Mouse (Mus musculus) MEL (cell line): ENCODE results near the gene Kcnip2. TPM values are rescaled to one million over a fixed set of nuclear protein-coding genes. Genes with fewer than 3 reads are reported as not detected.

Experiments used
- DNase-seq: peaks from one replicate; pipeline ENCODE4 v3.0.0; 2011; ENCODE audit warnings: low read depth, low spot score
- H3K27ac ChIP-seq: 2 replicates; pipeline ENCODE4 v1.5.1; 2012; ENCODE audit warnings: low read depth, mild to moderate bottlenecking, control low read depth, low read length, moderate library complexity; ENCODE audit not compliant: control insufficient read depth
- H3K27me3 ChIP-seq, 2 experiments: fragments of 150-350 bp in 1 of 2; sonication (generic) in 1 of 2; 2 replicates each; pipeline ENCODE4 v1.6.1; 2012; ENCODE audit warnings: low read length in 2 of 2, mild to moderate bottlenecking in 2 of 2, improper control_type of control experiment in 1 of 2, moderate library complexity in 1 of 2; ENCODE audit not compliant: insufficient read depth in 2 of 2, control insufficient read depth in 1 of 2
- H3K36me3 ChIP-seq, 2 experiments: 2 replicates each; pipeline ENCODE4 v1.6.1; 2012 to 2014; ENCODE audit warnings: low read length in 2 of 2, improper control_type of control experiment in 1 of 2, inconsistent platforms in 1 of 2, mild to moderate bottlenecking in 1 of 2; ENCODE audit not compliant: insufficient read depth in 2 of 2, control insufficient read depth in 1 of 2
- H3K4me1 ChIP-seq, 2 experiments: fragments of 150-350 bp in 1 of 2; sonication (generic) in 1 of 2; 2 replicates each; pipeline ENCODE4 v1.6.1; 2012; ENCODE audit warnings: low read length in 2 of 2, improper control_type of control experiment in 1 of 2, mild to moderate bottlenecking in 1 of 2; ENCODE audit not compliant: insufficient read depth in 2 of 2, control insufficient read depth in 1 of 2
- H3K4me3 ChIP-seq, 2 experiments: fragments of 150-350 bp in 1 of 2; sonication (generic) in 1 of 2; 2 replicates each; pipeline ENCODE4 v1.5.1; 2012; ENCODE audit warnings: low read depth in 2 of 2, low read length in 2 of 2, mild to moderate bottlenecking in 2 of 2, moderate library complexity in 2 of 2, control low read depth in 1 of 2, improper control_type of control experiment in 1 of 2; ENCODE audit not compliant: control insufficient read depth in 1 of 2, insufficient read depth in 1 of 2
- H3K79me2 ChIP-seq: 2 replicates; pipeline ENCODE4 v1.6.1; 2012; ENCODE audit warnings: mild to moderate bottlenecking, low read length, moderate library complexity; ENCODE audit not compliant: control insufficient read depth, poor library complexity, insufficient read depth
- H3K9ac ChIP-seq: 2 replicates; pipeline ENCODE4 v1.6.1; 2012; ENCODE audit warnings: low read depth, mild to moderate bottlenecking, control low read depth, low read length, moderate library complexity; ENCODE audit not compliant: control insufficient read depth, poor library complexity, severe bottlenecking
- H3K9me3 ChIP-seq: fragments of 150-350 bp; sonication (generic); replicated peaks from 2 replicates; pipeline ENCODE4 v1.6.1; 2012; ENCODE audit warnings: mild to moderate bottlenecking, low read length, improper control_type of control experiment, moderate library complexity; ENCODE audit not compliant: insufficient read depth
- CHD1 ChIP-seq: IDR thresholded peaks from 2 replicates; pipeline ENCODE4 v1.6.1; 2012; ENCODE audit warnings: low read depth, mild to moderate bottlenecking, inconsistent platforms, low read length, improper control_type of control experiment
- CTCF ChIP-seq, 3 experiments: IDR thresholded peaks in 2 of 3; conservative IDR thresholded peaks in 1 of 3; 2 replicates each; pipeline ENCODE4 v1.5.1; 2011 to 2012; ENCODE audit warnings: low read length in 3 of 3, low read depth in 2 of 3, mild to moderate bottlenecking in 2 of 3, improper control_type of control experiment in 1 of 3, inconsistent platforms in 1 of 3, mixed read lengths in 1 of 3, moderate library complexity in 1 of 3; ENCODE audit not compliant: control insufficient read depth in 1 of 3, insufficient read depth in 1 of 3, poor library complexity in 1 of 3, severe bottlenecking in 1 of 3
- ELF1 ChIP-seq: IDR thresholded peaks from 2 replicates; pipeline ENCODE4 v1.6.1; 2014; ENCODE audit warnings: low read depth, mild to moderate bottlenecking, inconsistent platforms, low read length, improper control_type of control experiment, moderate library complexity
- EP300 ChIP-seq, 2 experiments: IDR thresholded peaks; 2 replicates each; pipeline ENCODE4 v1.6.1; 2011; ENCODE audit warnings: improper control_type of control experiment in 2 of 2, low read length in 2 of 2, low read depth in 1 of 2, mild to moderate bottlenecking in 1 of 2
- ETS1 ChIP-seq: IDR thresholded peaks from 2 replicates; pipeline ENCODE4 v1.6.1; 2012; ENCODE audit warnings: low read depth, mild to moderate bottlenecking, inconsistent platforms, low read length, improper control_type of control experiment, moderate library complexity
- JUND ChIP-seq: IDR thresholded peaks from 2 replicates; pipeline ENCODE4 v1.6.1; 2011; ENCODE audit warnings: low read depth, mild to moderate bottlenecking, improper control_type of control experiment, low read length
- MAZ ChIP-seq: IDR thresholded peaks from 2 replicates; pipeline ENCODE4 v1.6.1; 2012; ENCODE audit warnings: low read depth, mild to moderate bottlenecking, inconsistent platforms, low read length, improper control_type of control experiment
- MEF2A ChIP-seq: IDR thresholded peaks from 2 replicates; pipeline ENCODE4 v1.6.1; 2014; ENCODE audit warnings: low read depth, mild to moderate bottlenecking, inconsistent platforms, low read length, improper control_type of control experiment; ENCODE audit not compliant: poor library complexity, insufficient replicate concordance, severe bottlenecking; ENCODE audit errors: extremely low read depth
- MXI1 ChIP-seq: IDR thresholded peaks from 2 replicates; pipeline ENCODE4 v1.6.1; 2011; ENCODE audit warnings: mild to moderate bottlenecking, low read depth, low read length, improper control_type of control experiment
- NRF1 ChIP-seq: IDR thresholded peaks from 2 replicates; pipeline ENCODE4 v1.6.1; 2014; ENCODE audit warnings: low read depth, mild to moderate bottlenecking, inconsistent platforms, low read length, improper control_type of control experiment, moderate library complexity; ENCODE audit not compliant: poor library complexity, insufficient read depth, severe bottlenecking
- RAD21 ChIP-seq: IDR thresholded peaks from 2 replicates; pipeline ENCODE4 v1.6.1; 2011; ENCODE audit warnings: mild to moderate bottlenecking, low read depth, low read length, improper control_type of control experiment
- RCOR1 ChIP-seq: IDR thresholded peaks from 2 replicates; pipeline ENCODE4 v1.6.1; 2012; ENCODE audit warnings: low read depth, mild to moderate bottlenecking, inconsistent platforms, low read length, improper control_type of control experiment
- SMC3 ChIP-seq: IDR thresholded peaks from 2 replicates; pipeline ENCODE4 v1.6.1; 2011; ENCODE audit warnings: low read depth, low read length, improper control_type of control experiment
- TAL1 ChIP-seq: IDR thresholded peaks from 2 replicates; pipeline ENCODE4 v1.6.1; 2012; ENCODE audit warnings: mild to moderate bottlenecking, inconsistent platforms, low read length, moderate library complexity, mixed read lengths
- TBP ChIP-seq: IDR thresholded peaks from 2 replicates; pipeline ENCODE4 v1.8.0; 2011; ENCODE audit warnings: low read depth, low read length, improper control_type of control experiment
- TCF12 ChIP-seq: IDR thresholded peaks from 2 replicates; pipeline ENCODE4 v1.6.1; 2014; ENCODE audit warnings: low read depth, mild to moderate bottlenecking, inconsistent platforms, low read length, improper control_type of control experiment, moderate library complexity
- UBTF ChIP-seq: IDR thresholded peaks from 2 replicates; pipeline ENCODE4 v1.6.1; 2012; ENCODE audit warnings: low read depth, mild to moderate bottlenecking, inconsistent platforms, low read length, improper control_type of control experiment, moderate library complexity, borderline replicate concordance; ENCODE audit not compliant: insufficient read depth
- ZC3H11A ChIP-seq: IDR thresholded peaks from 2 replicates; pipeline ENCODE4 v1.6.1; 2012; ENCODE audit warnings: low read depth, mild to moderate bottlenecking, inconsistent platforms, low read length, improper control_type of control experiment
- ZMIZ1 ChIP-seq: IDR thresholded peaks from 2 replicates; pipeline ENCODE4 v1.6.1; 2012; ENCODE audit warnings: low read depth, mild to moderate bottlenecking, inconsistent platforms, low read length, improper control_type of control experiment, moderate library complexity
- polyA plus RNA-seq, 2 experiments: library from polyadenylated mRNA; stranded (reverse) in 1 of 2; unstranded in 1 of 2; fragments of >175 nt in 1 of 2; fragments of >200 nt in 1 of 2; gene quantifications; 2 replicates each; pipeline versions ENCODE4 v1.2.1 to v1.2.4; 2012; ENCODE audit warnings: low replicate concordance in 2 of 2, low read depth in 1 of 2; ENCODE audit not compliant: insufficient read length in 2 of 2, insufficient read depth in 1 of 2, missing spikeins in 1 of 2
- total RNA-seq: library from RNA; depleted of rRNA; stranded (reverse); fragments of 300-350 nt; gene quantifications from 2 replicates; pipeline ENCODE4 v1.2.3, GENCODE M21; 2012

Kcnip2 gene
- total and polyA plus RNA-seq, 3 experiments = 0.14 TPM; not detected in 2

GRCm38 (mm10) chr19:45789888-45790874 is 25.7 kb downstream of the Kcnip2 start (continued):
- TF ChIP-seq TCF12 (peak; percentile 58; the same call in 1 of the 2 replicates), TAL1 (no peak), CHD1 (0 out of 2 replicates have a peak, but pooled peaks have one; percentile 87), MXI1 (peak; percentile 55; the same call in 1 of the 2 replicates), RAD21 (no peak), RCOR1 (0 out of 2 replicates have a peak, but pooled peaks have one; percentile 32), SMC3 (no peak), MAZ (no peak; the same call in 1 of the 2 replicates), UBTF (no peak), ZMIZ1 (peak; percentile 80; the same call in 1 of the 2 replicates), EP300 (IDR thresholded peaks at IDR 0.05; ENCODE audit: low read depth in 1 of 2, low read length in 2 of 2) (peak; percentile 71 to 80), ZC3H11A (0 out of 2 replicates have a peak, but pooled peaks have one; percentile 1), ELF1 (peak; percentile 90), MEF2A (no peak), TBP (peak; percentile 86), CTCF (IDR thresholded peaks at IDR 0.05 in 2 of 3, conservative IDR thresholded peaks at IDR 0.05 in 1 of 3; ENCODE audit: control insufficient read depth in 1 of 3, insufficient read depth in 1 of 3, low read depth in 2 of 3, low read length in 3 of 3, poor library complexity in 1 of 3, severe bottlenecking in 1 of 3) (no peak), JUND (0 out of 2 replicates have a peak, but pooled peaks have one; percentile 74)

GRCm38 (mm10) chr19:45789365-45789764 is 26.5 kb downstream of the Kcnip2 start:
- Histone ChIP-seq H3K4me3 (no peak overlapping the region), H3K79me2 (no peaks in the 10 kb centered on the region), H3K36me3 (peaks cover 0 to 30% of the 10 kb centered on the region in 2 experiments; a peak in 2 of 4 replicates), H3K9me3 (no peaks in the 10 kb centered on the region), H3K9ac (peak overlapping the region; percentile 30), H3K27me3 (no peaks in the 10 kb centered on the region), H3K27ac (peak overlapping the region; percentile 97), H3K4me1 (peaks cover 8 to 25% of the 10 kb centered on the region in 2 experiments)
- peak; percentile 45 for DNase-seq
- no peak for TF ChIP-seq ETS1
- TF ChIP-seq CHD1 = 0 out of 2 replicates have a peak, but pooled peaks have one; percentile 33
- no peak for TF ChIP-seq NRF1
- 0 out of 6 replicates have a peak, but pooled peaks of 1 of the 3 experiments have one; percentile 0 for TF ChIP-seq CTCF (IDR thresholded peaks at IDR 0.05 in 2 of 3, conservative IDR thresholded peaks at IDR 0.05 in 1 of 3; ENCODE audit: control insufficient read depth in 1 of 3, insufficient read depth in 1 of 3, low read depth in 2 of 3, low read length in 3 of 3, poor library complexity in 1 of 3, severe bottlenecking in 1 of 3)
